In the genomic region with DNA sequence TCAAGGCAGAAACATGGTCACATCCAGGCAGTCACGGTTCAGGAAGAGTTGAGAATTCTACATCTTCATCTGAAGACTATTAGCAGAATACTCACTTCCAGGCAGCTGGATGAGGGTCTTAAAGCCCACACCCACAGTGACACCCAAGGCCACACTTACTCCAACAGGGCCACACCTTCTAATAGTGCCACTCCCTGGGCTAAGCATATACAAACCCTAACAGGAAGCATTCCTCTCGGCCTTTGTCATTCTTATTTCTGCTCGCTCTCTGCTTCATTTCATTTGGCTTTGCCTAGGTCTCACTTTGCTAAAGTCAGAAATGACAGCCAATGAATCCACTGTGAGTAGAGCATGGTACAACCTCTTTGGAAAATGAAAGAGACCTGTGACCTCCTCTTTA, we compare ENCODE assay signal across 26 mouse cellular contexts.
DNase-seq lines count a peak whose midpoint lies in the region; ATAC-seq and TF ChIP-seq lines count a peak whose summit lies in the region.
"Had no signal": no experiment of that assay in that cellular context is flagged by ENCODE, and none has a peak within 500 bp of the region (broad histone marks: within the 10 kb centered on the region; RNA-seq: fewer than 3 reads in every experiment).

No protein-coding gene starts in this region.

- peak; percentile 66; the same call in 1 of the 2 replicates for ATAC-seq in stomach, postnatal 0 days (ENCODE audit: low FRiP score, low TSS enrichment)
- ATAC-seq: forebrain, embryonic 15.5 days; intestine, embryonic 15.5 days had no signal

- no peaks in the 10 kb centered on the region for H3K36me3 ChIP-seq in ES-Bruce4 (ENCODE audit: control insufficient read depth, insufficient read depth, low read length, poor library complexity, severe bottlenecking)
- no peaks in the 10 kb centered on the region for H3K36me3 ChIP-seq in stomach, postnatal 0 days (ENCODE audit: control insufficient read depth, insufficient read depth, low read length)
- H3K36me3 ChIP-seq: embryonic facial prominence, embryonic 10.5 days; embryonic facial prominence, embryonic 13.5 days; forebrain, embryonic 12.5 days; forebrain, embryonic 15.5 days; heart, embryonic 10.5 days; heart, embryonic 13.5 days; hindbrain, embryonic 12.5 days; hindbrain, embryonic 15.5 days; intestine, embryonic 15.5 days had no signal

- WGBS in stomach, postnatal 0 days = 58% methylated on average over 3 of the region's 3 CpGs

- TF ChIP-seq EP300 in ES-Bruce4 (IDR thresholded peaks at IDR 0.05; ENCODE audit: insufficient read depth, low read depth, low read length) = no peak
- TF ChIP-seq EP300 in stomach, postnatal 0 days (optimal IDR thresholded peaks at IDR 0.05) = no peak

- H3K27ac ChIP-seq in layer of hippocampus, adult 2 months = 0 out of 2 replicates have a peak overlapping the region, but pooled peaks have one; percentile 91
- H3K27ac ChIP-seq in ES-Bruce4 (ENCODE audit: insufficient read depth, low read length) = peak overlapping the region; percentile 43
- no peak overlapping the region for H3K27ac ChIP-seq in stomach, postnatal 0 days (replicated peaks)
- H3K27ac ChIP-seq: embryonic facial prominence, embryonic 10.5 days; embryonic facial prominence, embryonic 13.5 days; forebrain, embryonic 12.5 days; forebrain, embryonic 15.5 days; heart, adult 2 months; heart, embryonic 10.5 days; heart, embryonic 13.5 days; hindbrain, embryonic 12.5 days; hindbrain, embryonic 15.5 days; intestine, embryonic 15.5 days had no signal

- no peak for DNase-seq in layer of hippocampus, adult 2 months (ENCODE audit: low spot score in 2 of 2)
- no peak for DNase-seq in layer of hippocampus, postnatal 14 days (ENCODE audit: low spot score in 2 of 2)
- DNase-seq in R1 (ENCODE audit: low read depth, low spot score) = peak; percentile 88
- no peak for DNase-seq in stomach, postnatal 0 days (ENCODE audit: low spot score)
- DNase-seq in cerebellum, adult 11 months = no peak
- DNase-seq in spleen, adult 18-20 months = no peak
- DNase-seq: adrenal gland, adult 2 months; adrenal gland, postnatal 14 days; cerebellum, adult 11-12 months; cerebellum, adult 8-10 months; cerebellum, postnatal 10 days; cerebellum, postnatal 36 days; embryo, embryonic 11 days; gastrocnemius, postnatal 25 days; heart, adult 2 months had no signal

- H3K9ac ChIP-seq in ES-Bruce4 (ENCODE audit: low read depth, poor library complexity, severe bottlenecking) = no peak overlapping the region
- H3K9ac ChIP-seq in stomach, postnatal 0 days (ENCODE audit: low read length) = no peak overlapping the region
- H3K9ac ChIP-seq: embryonic facial prominence, embryonic 13.5 days; forebrain, embryonic 12.5 days; forebrain, embryonic 15.5 days; heart, embryonic 13.5 days; hindbrain, embryonic 12.5 days; hindbrain, embryonic 15.5 days; intestine, embryonic 15.5 days had no signal

- no peaks in the 10 kb centered on the region for H3K9me3 ChIP-seq in ES-Bruce4 (replicated peaks; ENCODE audit: control insufficient read depth, insufficient read depth, low read length, poor library complexity, severe bottlenecking)
- H3K9me3 ChIP-seq in stomach, postnatal 0 days (ENCODE audit: control insufficient read depth, low read length) = no peaks in the 10 kb centered on the region
- H3K9me3 ChIP-seq: embryonic facial prominence, embryonic 10.5 days; embryonic facial prominence, embryonic 13.5 days; forebrain, embryonic 12.5 days; forebrain, embryonic 15.5 days; heart, embryonic 10.5 days; heart, embryonic 13.5 days; hindbrain, embryonic 12.5 days; hindbrain, embryonic 15.5 days; intestine, embryonic 15.5 days had no signal

- H3K4me3 ChIP-seq in layer of hippocampus, adult 2 months = no peak overlapping the region
- no peak overlapping the region for H3K4me3 ChIP-seq in ES-Bruce4 (ENCODE audit: low read depth, low read length)
- no peak overlapping the region for H3K4me3 ChIP-seq in stomach, postnatal 0 days (ENCODE audit: low read depth, low read length)
- H3K4me3 ChIP-seq: embryonic facial prominence, embryonic 10.5 days; embryonic facial prominence, embryonic 13.5 days; erythroblast, embryonic 14.5 days; forebrain, embryonic 12.5 days; forebrain, embryonic 15.5 days; heart, adult 2 months; heart, embryonic 10.5 days; heart, embryonic 13.5 days; hindbrain, embryonic 12.5 days; hindbrain, embryonic 15.5 days; intestine, embryonic 15.5 days had no signal

- TF ChIP-seq POLR2A in ES-Bruce4 (IDR thresholded peaks at IDR 0.05; ENCODE audit: insufficient read depth, low read length) = no peak

- peaks cover 6% of the 10 kb centered on the region for H3K4me1 ChIP-seq in ES-Bruce4 (ENCODE audit: control insufficient read depth, insufficient read depth, low read length)
- H3K4me1 ChIP-seq in stomach, postnatal 0 days (replicated peaks; ENCODE audit: control insufficient read depth, insufficient read depth) = 0 out of 2 replicates have a peak, but pooled peaks cover 4% of the 10 kb centered on the region

- no peaks in the 10 kb centered on the region for H3K27me3 ChIP-seq in ES-Bruce4 (ENCODE audit: control insufficient read depth, insufficient read depth, low read length, poor library complexity, severe bottlenecking)
- no peaks in the 10 kb centered on the region for H3K27me3 ChIP-seq in stomach, postnatal 0 days (ENCODE audit: control insufficient read depth, insufficient read depth, low read length)
- H3K27me3 ChIP-seq: embryonic facial prominence, embryonic 13.5 days; forebrain, embryonic 12.5 days; forebrain, embryonic 15.5 days; heart, embryonic 13.5 days; hindbrain, embryonic 12.5 days; hindbrain, embryonic 15.5 days; intestine, embryonic 15.5 days had no signal

- no peak for TF ChIP-seq CTCF in layer of hippocampus, adult 2 months (conservative IDR thresholded peaks at IDR 0.05)
- TF ChIP-seq CTCF in ES-Bruce4 (IDR thresholded peaks at IDR 0.05; ENCODE audit: low read depth, low read length) = no peak
- no peak for TF ChIP-seq CTCF in stomach, postnatal 0 days (IDR thresholded peaks at IDR 0.05; ENCODE audit: low read depth)

- H3K4me2 ChIP-seq in stomach, postnatal 0 days (replicated peaks; ENCODE audit: low read depth) = no peak overlapping the region
- H3K4me2 ChIP-seq: embryonic facial prominence, embryonic 13.5 days; forebrain, embryonic 12.5 days; forebrain, embryonic 15.5 days; heart, embryonic 13.5 days; hindbrain, embryonic 12.5 days; hindbrain, embryonic 15.5 days; intestine, embryonic 15.5 days had no signal
